Mouse (Mus musculus) liver, adult 2 months (tissue): ENCODE data around the gene Tmeff2.

Experiments
- CTCF ChIP-seq: fragments of 200-500 bp; IDR thresholded peaks from 2 replicates; pipeline ENCODE4 v1.5.1; 2011; ENCODE audit warnings: low read depth, low read length, control low read depth
- POLR2A ChIP-seq: fragments of 200-500 bp; IDR thresholded peaks from 2 replicates; pipeline ENCODE4 v1.6.1; 2011; ENCODE audit warnings: low read length, control low read depth; ENCODE audit not compliant: insufficient read depth; ENCODE audit errors: extremely low read depth

GRCm38 (mm10) chr1:50994505-50994904 is 94.1 kb downstream of the Tmeff2 start:
- TF ChIP-seq CTCF (no peak), POLR2A (no peak)
